Mouse (Mus musculus) kidney, postnatal 10 days (tissue): ENCODE measurements around the gene Fat3.

Source experiments
- DNase-seq: peaks from one replicate; pipeline ENCODE4 v3.0.0; 2021; ENCODE audit warnings: mixed read lengths

Fat3 gene

DNA sequence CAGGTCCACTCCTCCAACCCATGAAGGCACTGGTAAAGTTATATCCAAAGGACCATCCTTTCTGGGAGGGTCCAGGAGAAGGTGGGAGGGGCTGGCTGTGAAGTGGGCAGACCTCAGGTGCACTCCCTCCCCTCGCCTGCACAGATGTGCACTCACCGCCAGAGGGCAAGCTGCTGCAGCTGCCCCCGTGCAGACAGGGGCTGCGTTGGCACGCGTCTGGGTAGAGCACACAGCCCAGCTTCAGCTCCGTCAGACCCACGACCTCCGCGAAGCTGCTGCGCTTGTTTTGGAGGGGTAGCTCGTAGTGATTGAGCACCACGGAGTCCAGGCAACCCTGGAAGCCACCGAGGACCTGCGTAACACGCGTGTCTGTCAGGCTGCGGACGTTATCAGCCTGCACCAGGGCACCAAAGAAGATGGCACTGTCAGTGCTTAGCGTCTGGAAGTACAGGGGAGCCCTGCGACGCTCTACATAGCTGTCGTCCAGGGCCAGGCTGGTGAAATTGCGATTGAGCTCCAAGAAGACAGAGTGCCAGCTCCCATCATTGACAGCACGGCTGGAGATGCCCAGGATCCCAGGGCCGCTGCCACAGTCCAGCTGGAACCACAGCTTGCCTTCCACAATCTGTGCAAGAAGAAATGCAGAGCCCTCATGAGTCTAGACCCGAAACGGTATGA is 563.1 kb downstream of the Fat3 start:
- no peak for DNase-seq

DNA sequence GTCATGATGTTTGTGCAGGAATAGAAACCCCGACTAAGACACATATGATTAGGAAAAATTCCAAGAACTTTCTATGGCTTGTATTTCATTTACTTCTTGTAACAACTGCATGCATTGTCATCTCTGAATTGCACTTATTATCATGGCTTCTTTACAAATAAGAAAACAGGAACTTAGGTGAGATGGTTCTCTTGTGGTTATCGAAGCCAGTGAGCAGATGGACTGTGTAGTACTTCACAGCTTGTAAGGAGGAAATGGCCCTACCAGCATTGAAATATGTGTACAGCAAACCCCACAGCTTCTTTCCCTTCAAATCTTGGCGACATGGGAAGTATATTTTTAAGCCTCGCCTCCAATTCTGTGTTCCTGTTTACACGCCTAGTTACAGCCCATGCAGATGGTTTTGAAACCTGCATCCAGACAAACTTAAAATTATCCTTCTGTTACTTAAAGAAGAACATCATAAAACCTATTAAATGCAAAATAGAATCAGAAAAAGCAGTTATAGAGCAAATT is 570.1 kb downstream of the Fat3 start:
- no peak for DNase-seq

DNA sequence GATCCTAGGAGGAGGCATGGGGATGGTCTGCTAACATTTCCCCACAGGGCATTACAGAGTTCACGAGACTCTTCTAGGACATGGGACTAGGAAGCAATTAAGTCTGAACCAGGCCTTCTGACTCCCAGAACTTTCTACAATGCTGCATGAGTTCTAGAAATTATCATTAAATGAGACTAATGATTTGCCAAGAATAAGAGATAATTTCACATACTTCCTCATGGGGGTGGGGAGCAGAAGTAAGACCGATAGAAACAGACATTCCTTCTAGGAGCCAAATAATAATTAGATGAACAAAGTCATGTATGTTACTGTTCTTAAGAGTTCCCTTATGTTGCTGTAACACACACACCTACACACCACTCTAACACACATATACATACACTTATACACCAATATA is 572.8 kb downstream of the Fat3 start:
- DNase-seq: no peak

GRCm38 (mm10) chr9:15927378-15928083 is 573.6 kb downstream of the Fat3 start:
- no peak for DNase-seq

GRCm38 (mm10) chr9:15925237-15925636 is 575.8 kb downstream of the Fat3 start:
- DNase-seq: no peak

GRCm38 (mm10) chr9:15920271-15920670 is 580.8 kb downstream of the Fat3 start:
- no peak for DNase-seq

GRCm38 (mm10) chr9:15919373-15920005 is 581.6 kb downstream of the Fat3 start:
- DNase-seq: peak; percentile 25

DNA sequence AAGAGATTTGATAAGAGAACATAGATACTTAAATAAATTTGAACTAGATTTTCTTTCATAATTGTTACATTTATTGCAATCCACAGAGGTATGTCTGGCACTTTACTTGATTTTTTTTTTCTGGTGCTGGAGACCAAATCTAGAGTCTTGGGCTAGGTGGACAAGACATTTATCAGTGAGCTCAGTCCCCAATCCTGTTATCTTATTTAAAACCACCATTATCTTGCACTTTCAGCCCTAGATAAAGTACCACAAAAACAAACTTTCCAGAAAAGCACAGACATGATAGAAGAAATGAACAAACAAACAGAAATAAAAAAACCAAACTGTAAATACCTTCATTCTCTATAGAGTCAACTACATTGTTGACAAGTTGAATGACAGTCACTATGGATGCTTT is 584.5 kb downstream of the Fat3 start:
- no peak for DNase-seq

DNA sequence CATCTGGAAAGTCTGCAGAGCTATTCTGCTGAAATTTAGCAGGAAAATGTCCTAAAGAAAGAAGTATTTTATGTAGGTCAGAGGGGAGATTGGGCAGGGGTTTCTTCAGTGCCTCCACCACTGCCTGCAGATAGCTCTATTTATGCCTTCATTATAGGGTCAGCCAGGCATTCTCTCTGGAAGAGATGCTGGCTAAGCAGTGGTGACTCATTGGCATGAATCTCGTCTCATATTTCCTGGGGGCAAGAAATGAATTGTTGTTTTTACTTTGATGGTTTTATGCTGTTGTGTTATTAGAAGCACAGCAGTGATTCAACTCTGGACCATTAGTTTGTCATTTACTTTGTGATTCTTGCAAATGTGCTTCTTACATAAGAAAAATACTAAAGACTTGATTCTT is 588.4 kb downstream of the Fat3 start:
- no peak for DNase-seq

GRCm38 (mm10) chr9:15909397-15910113 is 591.5 kb downstream of the Fat3 start:
- DNase-seq: no peak

DNA sequence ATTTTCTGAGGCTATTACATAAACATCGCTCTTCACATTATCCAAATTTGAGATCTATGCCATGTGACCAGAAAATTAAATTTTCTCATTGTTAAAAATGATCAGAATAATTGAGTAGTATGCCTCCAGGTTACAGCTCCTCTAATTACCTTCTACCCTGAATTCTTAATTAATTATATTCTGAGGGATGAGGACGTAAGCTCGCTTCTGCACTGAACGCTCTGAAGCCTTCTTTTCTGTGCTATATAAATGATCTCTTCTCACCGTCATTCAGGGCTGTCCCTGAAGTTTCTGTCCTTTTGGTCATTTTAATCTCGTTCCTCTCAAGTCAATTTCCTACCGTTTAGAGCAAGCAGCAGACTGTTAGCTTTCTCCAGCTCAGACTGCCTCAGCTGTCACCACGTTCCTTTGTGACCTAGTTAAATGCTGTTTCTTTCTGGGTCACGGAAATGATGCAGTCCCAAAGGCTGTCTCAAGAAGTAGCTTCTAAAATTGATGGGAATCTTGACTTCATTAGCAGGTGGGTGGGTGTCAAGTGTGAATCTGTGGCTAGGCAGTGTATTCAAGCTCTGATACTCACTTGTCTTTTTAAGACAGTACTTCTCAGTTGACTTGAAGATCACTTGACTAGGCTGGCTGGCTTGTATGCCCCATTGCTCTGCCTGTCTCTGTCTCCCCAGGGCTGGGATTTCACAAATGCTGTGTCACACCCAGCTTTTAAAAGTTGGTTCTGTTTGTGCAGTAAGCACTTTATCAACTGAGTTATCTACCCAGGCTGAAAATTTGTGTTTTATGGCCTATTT is 596.9 kb downstream of the Fat3 start:
- DNase-seq: no peak

GRCm38 (mm10) chr9:15898112-15898511 is 603.0 kb downstream of the Fat3 start:
- DNase-seq: no peak

DNA sequence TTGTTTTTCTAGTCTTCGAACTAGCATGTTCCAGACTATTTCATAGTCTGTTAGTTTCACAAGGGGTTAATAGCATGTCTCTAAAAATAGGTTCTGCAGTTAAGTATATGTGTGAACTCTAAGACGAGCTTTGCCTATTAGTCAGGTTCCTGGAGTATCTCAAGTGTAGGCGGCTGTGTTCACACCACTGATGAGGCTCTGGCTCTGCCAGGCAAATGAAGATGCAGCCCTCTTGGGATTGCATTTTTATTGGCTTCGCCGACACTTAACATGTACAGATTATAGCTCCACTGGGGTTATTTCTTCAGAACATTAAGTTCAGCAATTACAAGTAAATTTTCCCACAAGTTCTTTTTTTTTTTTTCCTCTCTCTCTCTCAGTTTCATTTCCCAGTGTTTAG is 614.3 kb downstream of the Fat3 start:
- no peak for DNase-seq

- no peak for DNase-seq
Observed at GRCm38 (mm10) chr9:15880754-15881153, 620.3 kb downstream of the Fat3 start.

GRCm38 (mm10) chr9:15880160-15880603 is 620.9 kb downstream of the Fat3 start:
- DNase-seq: peak; percentile 46

GRCm38 (mm10) chr9:15874506-15875160 is 626.5 kb downstream of the Fat3 start, which contains the start of gene Mtnr1b:
TSS of gene Mtnr1b (minus strand) at chr9:15874556.
- DNase-seq: no peak

GRCm38 (mm10) chr9:15870013-15870412 is 631.1 kb downstream of the Fat3 start:
- DNase-seq: no peak

GRCm38 (mm10) chr9:15869456-15869855 is 631.6 kb downstream of the Fat3 start:
- no peak for DNase-seq

GRCm38 (mm10) chr9:15866280-15867072 is 634.6 kb downstream of the Fat3 start:
- DNase-seq: no peak

- DNase-seq: no peak
Observed at GRCm38 (mm10) chr9:15861402-15861801, 639.7 kb downstream of the Fat3 start.
